Mouse (Mus musculus) forebrain, embryonic 16.5 days (tissue): ENCODE results near the gene Tnip3. TPM values are rescaled to one million over a fixed set of nuclear protein-coding genes. Genes with fewer than 3 reads are reported as not detected.

Source experiments
- ATAC-seq: fragments of 200-750 bp; cut with Nextera tagmentation; 2 replicates; pipeline ENCODE4 v1.8.0; 2017; ENCODE audit warnings: mild to moderate bottlenecking, moderate library complexity
- H3K27ac ChIP-seq: fragments of 300-500 bp; sonication (generic); 2 replicates; pipeline ENCODE4 v1.5.1; 2014; ENCODE audit warnings: low read length, control low read depth
- H3K27me3 ChIP-seq: fragments of 300-500 bp; sonication (generic); replicated peaks from 2 replicates; pipeline ENCODE4 v1.6.1; 2014; ENCODE audit warnings: low read length; ENCODE audit not compliant: control insufficient read depth, insufficient read depth
- H3K36me3 ChIP-seq: fragments of 300-500 bp; sonication (generic); 2 replicates; pipeline ENCODE4 v1.6.1; 2014; ENCODE audit not compliant: control insufficient read depth, insufficient read depth
- H3K4me1 ChIP-seq: fragments of 300-500 bp; sonication (generic); replicated peaks from 2 replicates; pipeline ENCODE4 v1.6.1; 2014; ENCODE audit warnings: low read length; ENCODE audit not compliant: control insufficient read depth, insufficient read depth
- H3K4me2 ChIP-seq: fragments of 300-500 bp; sonication (generic); 2 replicates; pipeline ENCODE4 v1.6.1; 2014; ENCODE audit warnings: mild to moderate bottlenecking, low read length, control low read depth
- H3K4me3 ChIP-seq: fragments of 300-500 bp; sonication (generic); replicated peaks from 2 replicates; pipeline ENCODE4 v1.5.1; 2014; ENCODE audit warnings: mild to moderate bottlenecking, low read length, control low read depth
- H3K9ac ChIP-seq: fragments of 300-500 bp; sonication (generic); replicated peaks from 2 replicates; pipeline ENCODE4 v1.6.1; 2014; ENCODE audit warnings: low read depth, low read length, control low read depth
- H3K9me3 ChIP-seq: fragments of 300-500 bp; sonication (generic); 2 replicates; pipeline ENCODE4 v1.6.1; 2016; ENCODE audit warnings: low read length; ENCODE audit not compliant: control insufficient read depth
- WGBS: fragments of 180-500 bp; shearing (Covaris S2); extraction: QIAGEN DNeasy Blood & Tissue Kit; methylation state at CpG from one replicate; pipeline ENCODE4 v1.1.7; 2014; 5-methylcytosine and 5-hydroxymethylcytosine counted together
- polyA plus RNA-seq: library from polyadenylated mRNA; unstranded; fragments of >200 nt; fragmentation: Nextera tagmentation; extraction: Ambion mirVana; gene quantifications from 2 replicates; pipeline ENCODE4 v1.2.1, GENCODE M21; 2015

Gene Tnip3
- not detected in 2 replicates for polyA plus RNA-seq

- Histone ChIP-seq H3K4me2 (no peak within 1 kb of the TSS), H3K36me3 (no peaks in the 10 kb centered on the region), H3K9ac (no peak within 1 kb of the TSS), H3K27me3 (no peaks in the 10 kb centered on the region), H3K4me1 (no peaks in the 10 kb centered on the region), H3K27ac (no peak within 1 kb of the TSS), H3K9me3 (no peaks in the 10 kb centered on the region), H3K4me3 (no peak within 1 kb of the TSS)
- ATAC-seq, result no peak
- WGBS, result 81% methylated on average over 5 of the region's 5 CpGs
Observed at GRCm38 (mm10) chr6:65525192-65525591, at the start of gene Tnip3. Tnip3 (plus strand) TSS chr6:65525313.

GRCm38 (mm10) chr6:65498786-65499185, 26.3 kb upstream of the Tnip3 start:
- Histone ChIP-seq H3K36me3 (no peaks in the 10 kb centered on the region), H3K27me3 (no peaks in the 10 kb centered on the region), H3K9ac (no peak overlapping the region), H3K4me2 (no peak overlapping the region), H3K4me1 (no peaks in the 10 kb centered on the region), H3K4me3 (no peak overlapping the region), H3K9me3 (no peaks in the 10 kb centered on the region), H3K27ac (no peak overlapping the region)
- no peak for ATAC-seq

- 42% methylated on average over 4 of the region's 4 CpGs for WGBS
- H3K4me1 ChIP-seq, result no peaks in the 10 kb centered on the region
- no peaks in the 10 kb centered on the region for H3K36me3 ChIP-seq
- no peak overlapping the region for H3K4me2 ChIP-seq
- no peaks in the 10 kb centered on the region for H3K9me3 ChIP-seq
- H3K27ac ChIP-seq, result no peak overlapping the region
- H3K27me3 ChIP-seq, result no peaks in the 10 kb centered on the region
- H3K9ac ChIP-seq, result no peak overlapping the region
- peak; percentile 95 for ATAC-seq
- no peak overlapping the region for H3K4me3 ChIP-seq
Observed at GRCm38 (mm10) chr6:65510051-65510669, 15.0 kb upstream of the Tnip3 start.

- Histone ChIP-seq H3K27me3 (no peaks in the 10 kb centered on the region), H3K9ac (no peak overlapping the region), H3K4me3 (no peak overlapping the region), H3K4me2 (no peak overlapping the region), H3K27ac (no peak overlapping the region), H3K36me3 (no peaks in the 10 kb centered on the region), H3K4me1 (no peaks in the 10 kb centered on the region), H3K9me3 (no peaks in the 10 kb centered on the region)
- no peak for ATAC-seq
- 92% methylated on average over 3 of the region's 3 CpGs for whole genome bisulfite sequencing
Observed at GRCm38 (mm10) chr6:65513813-65514212, 11.3 kb upstream of the Tnip3 start.

- no peaks in the 10 kb centered on the region for H3K9me3 ChIP-seq
- ATAC-seq, result no peak
- no peak overlapping the region for H3K27ac ChIP-seq
- H3K4me2 ChIP-seq, result no peak overlapping the region
- WGBS, result 86% methylated on average over 8 of the region's 8 CpGs
- no peaks in the 10 kb centered on the region for H3K36me3 ChIP-seq
- no peaks in the 10 kb centered on the region for H3K4me1 ChIP-seq
- no peak overlapping the region for H3K4me3 ChIP-seq
- H3K9ac ChIP-seq, result no peak overlapping the region
- no peaks in the 10 kb centered on the region for H3K27me3 ChIP-seq
Observed at GRCm38 (mm10) chr6:65516759-65517158, 8.4 kb upstream of the Tnip3 start.

GRCm38 (mm10) chr6:65520821-65521220, 4.3 kb upstream of the Tnip3 start:
- Histone ChIP-seq H3K4me2 (no peak overlapping the region), H3K27me3 (no peaks in the 10 kb centered on the region), H3K9me3 (no peaks in the 10 kb centered on the region), H3K36me3 (no peaks in the 10 kb centered on the region), H3K4me1 (no peaks in the 10 kb centered on the region), H3K9ac (no peak overlapping the region), H3K4me3 (no peak overlapping the region), H3K27ac (no peak overlapping the region)
- 61% methylated on average over 3 of the region's 3 CpGs for WGBS
- no peak for ATAC-seq

- no peak for ATAC-seq
- H3K4me3 ChIP-seq, result no peak overlapping the region
- no peaks in the 10 kb centered on the region for H3K9me3 ChIP-seq
- no peak overlapping the region for H3K27ac ChIP-seq
- 79% methylated on average over 1 of the region's 1 CpGs for WGBS
- no peak overlapping the region for H3K4me2 ChIP-seq
- no peaks in the 10 kb centered on the region for H3K27me3 ChIP-seq
- H3K4me1 ChIP-seq, result no peaks in the 10 kb centered on the region
- H3K36me3 ChIP-seq, result no peaks in the 10 kb centered on the region
- no peak overlapping the region for H3K9ac ChIP-seq
Observed at GRCm38 (mm10) chr6:65527892-65528291, 2.8 kb downstream of the Tnip3 start.

GRCm38 (mm10) chr6:65531232-65531848, 6.2 kb downstream of the Tnip3 start:
- Histone ChIP-seq H3K4me1 (no peaks in the 10 kb centered on the region), H3K36me3 (no peaks in the 10 kb centered on the region), H3K4me2 (no peak overlapping the region), H3K9me3 (no peaks in the 10 kb centered on the region), H3K4me3 (no peak overlapping the region), H3K27ac (no peak overlapping the region), H3K27me3 (no peaks in the 10 kb centered on the region), H3K9ac (no peak overlapping the region)
- peak; percentile 45 for ATAC-seq
- WGBS, result 76% methylated on average over 3 of the region's 3 CpGs

- no peak for ATAC-seq
- no peaks in the 10 kb centered on the region for H3K4me1 ChIP-seq
- H3K9me3 ChIP-seq, result no peaks in the 10 kb centered on the region
- no peak overlapping the region for H3K4me2 ChIP-seq
- no peak overlapping the region for H3K27ac ChIP-seq
- no peak overlapping the region for H3K9ac ChIP-seq
- H3K4me3 ChIP-seq, result no peak overlapping the region
- H3K36me3 ChIP-seq, result no peaks in the 10 kb centered on the region
- 81% methylated on average over 1 of the region's 1 CpGs for WGBS
- H3K27me3 ChIP-seq, result no peaks in the 10 kb centered on the region
Observed at GRCm38 (mm10) chr6:65533687-65534086, 8.6 kb downstream of the Tnip3 start.
